Mouse (Mus musculus) cerebellum, postnatal 36 days (tissue): Measurements from ENCODE around the gene Rab12.
"Not testable (repeated sequence)": the region's sequence is repeated elsewhere in the genome, so short reads cannot be mapped to it uniquely, and the experiment has no call there.

Experiments
- DNase-seq, 2 experiments: peaks; one replicate each; pipeline ENCODE4 v3.0.0; 2021 to 2022; ENCODE audit warnings: mixed read lengths in 2 of 2

Gene Rab12

DNA sequence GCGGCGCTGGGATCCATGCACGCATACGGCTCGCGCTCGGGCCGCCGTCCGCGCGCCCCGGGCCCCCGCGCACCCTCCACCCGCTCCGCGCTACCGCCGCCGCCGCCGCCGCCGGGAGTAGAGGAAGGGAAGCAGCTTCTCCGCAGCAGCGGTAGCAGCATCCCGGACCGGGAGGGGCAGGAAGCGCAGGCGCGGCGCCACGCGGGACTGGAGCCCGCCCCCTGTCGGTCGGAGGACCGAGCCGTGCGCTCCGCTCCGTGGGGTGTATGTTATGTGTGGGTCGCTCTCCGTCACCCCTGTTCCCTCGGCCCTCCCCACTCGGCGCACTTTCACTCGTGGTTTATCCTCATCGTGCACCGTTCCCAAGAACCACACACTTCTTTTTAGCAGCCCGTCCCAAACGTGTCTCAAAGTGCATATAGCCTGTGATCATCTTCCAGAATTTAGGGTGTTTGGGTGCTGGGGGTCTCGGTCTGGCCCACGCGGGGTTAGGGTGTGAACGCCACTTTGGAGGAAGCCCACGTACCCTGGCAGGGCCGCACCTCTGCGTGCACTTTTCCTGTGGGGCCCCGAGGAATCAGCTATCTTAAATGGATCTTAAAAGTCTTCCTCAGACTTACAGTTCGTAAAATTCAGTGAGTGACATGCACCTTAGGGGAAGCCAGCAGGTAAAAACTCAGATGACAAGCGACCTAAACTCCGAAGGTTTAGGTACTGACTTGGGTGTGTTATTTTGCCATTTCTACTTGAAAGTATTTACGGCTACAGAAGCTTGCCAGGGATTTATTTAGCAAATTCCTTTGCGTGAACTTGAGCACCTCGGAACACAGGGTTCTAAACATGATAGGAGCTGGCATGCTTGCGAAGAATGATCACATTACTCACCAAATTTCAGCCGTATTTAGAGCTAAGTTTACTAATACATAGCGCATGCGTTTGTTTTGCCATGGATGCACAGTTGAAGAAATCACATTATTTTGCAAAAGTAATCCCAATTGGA, at the start of gene Rab12:
Gene Rab12 (minus strand): TSS at position 176 of the 1,000 bp plus-strand sequence.
- DNase-seq: peak; percentile 86 to 92

DNA sequence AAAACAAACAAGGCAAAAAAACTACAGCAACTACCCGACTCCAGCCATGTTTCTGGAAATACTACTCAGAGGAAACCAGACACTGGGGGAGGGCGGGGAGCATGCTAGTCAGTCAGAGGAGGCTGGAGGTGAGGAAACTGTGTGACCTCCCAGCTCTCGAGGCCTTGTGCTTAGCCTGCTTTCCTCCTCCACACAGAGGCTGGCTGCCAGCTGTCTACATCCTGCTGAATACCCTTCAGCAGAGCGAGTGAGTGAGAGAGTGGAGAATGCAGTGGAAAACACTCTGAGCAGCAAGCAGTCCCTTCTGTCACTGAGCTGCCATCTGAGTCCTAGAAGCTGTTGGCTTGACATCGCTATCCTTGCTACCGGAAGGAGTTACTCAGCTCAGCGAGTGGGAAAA, 44.7 kb upstream of the Rab12 start:
- no peak for DNase-seq

DNA sequence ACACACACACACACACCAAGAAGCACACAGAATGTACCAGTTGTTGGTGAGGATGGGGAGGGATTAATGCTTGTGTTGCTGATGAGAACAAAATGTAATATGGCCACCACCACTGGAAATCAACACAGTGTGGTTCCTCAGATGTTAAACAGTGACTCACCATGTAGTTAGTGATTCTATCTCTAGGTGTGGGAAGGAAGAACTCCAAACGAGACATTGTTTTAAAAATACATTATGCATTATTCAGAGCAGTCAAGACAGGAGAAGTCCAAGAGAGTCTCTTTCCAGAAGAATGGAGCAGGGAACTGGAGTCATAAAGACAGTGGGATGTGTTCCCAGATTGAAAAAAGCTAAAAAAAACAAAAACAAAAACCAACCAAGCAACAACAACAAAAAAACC, 44.0 kb upstream of the Rab12 start:
- no peak for DNase-seq

DNA sequence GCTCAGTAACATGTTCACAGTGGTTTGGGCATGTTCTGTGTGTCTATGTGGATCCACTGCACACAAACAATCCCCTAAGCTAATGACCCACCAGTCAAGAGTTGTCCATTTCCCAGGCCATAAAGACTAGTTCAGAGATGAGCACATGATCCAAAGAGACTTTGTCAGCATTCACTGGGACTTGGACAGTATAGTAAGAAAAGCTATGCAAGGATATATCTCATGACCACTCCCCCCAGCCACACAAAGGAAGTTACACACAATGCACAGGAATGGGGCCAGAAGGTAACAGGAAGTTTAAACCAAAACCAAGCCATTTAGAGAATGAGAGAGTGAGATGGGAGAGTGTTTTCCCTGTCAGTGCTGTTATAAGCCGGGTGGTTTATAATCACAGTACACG, 41.9 kb upstream of the Rab12 start:
- DNase-seq: no peak

DNA sequence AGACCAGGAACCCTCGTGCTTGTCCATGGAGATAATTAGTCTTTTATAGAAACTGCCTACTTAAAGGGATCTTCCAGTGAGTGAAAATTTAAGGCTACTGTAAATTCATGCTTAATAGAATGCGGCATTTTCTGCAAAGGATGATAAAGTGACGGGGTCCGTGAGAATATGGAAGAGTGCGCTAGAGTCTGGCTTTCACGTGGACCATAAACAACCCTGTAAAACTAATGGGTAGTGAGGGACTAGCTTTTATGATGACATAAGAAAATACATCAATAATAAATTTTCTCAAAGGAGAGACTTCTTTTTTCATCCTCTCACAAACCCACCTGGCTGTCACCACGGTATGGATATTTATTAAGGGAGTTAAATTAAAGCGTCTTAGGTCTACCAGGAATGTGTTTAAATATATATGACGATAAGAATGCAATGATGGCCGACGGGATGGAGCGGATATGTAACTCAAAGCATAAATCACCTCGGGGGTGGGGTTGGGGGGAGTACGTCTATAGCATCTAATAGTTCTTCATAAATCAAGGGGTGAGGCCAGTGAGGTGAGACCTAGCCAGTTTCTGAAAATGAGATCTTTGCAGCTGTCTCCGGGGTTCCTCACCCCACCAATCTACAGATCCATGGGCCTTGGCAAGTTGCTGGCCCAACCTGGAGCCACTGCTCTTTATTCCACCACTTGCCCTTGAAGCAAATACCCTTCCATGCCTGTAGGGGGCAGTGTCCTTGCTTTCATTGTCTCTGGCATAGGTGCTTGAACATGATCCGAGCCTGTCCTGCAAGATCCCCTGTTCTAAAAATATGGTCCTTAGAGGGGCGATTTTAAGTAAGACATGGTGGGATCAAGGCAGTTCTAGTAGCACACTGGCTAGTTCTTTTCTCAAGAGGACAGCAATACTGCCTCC, 39.1 kb upstream of the Rab12 start:
- no peak for DNase-seq

DNA sequence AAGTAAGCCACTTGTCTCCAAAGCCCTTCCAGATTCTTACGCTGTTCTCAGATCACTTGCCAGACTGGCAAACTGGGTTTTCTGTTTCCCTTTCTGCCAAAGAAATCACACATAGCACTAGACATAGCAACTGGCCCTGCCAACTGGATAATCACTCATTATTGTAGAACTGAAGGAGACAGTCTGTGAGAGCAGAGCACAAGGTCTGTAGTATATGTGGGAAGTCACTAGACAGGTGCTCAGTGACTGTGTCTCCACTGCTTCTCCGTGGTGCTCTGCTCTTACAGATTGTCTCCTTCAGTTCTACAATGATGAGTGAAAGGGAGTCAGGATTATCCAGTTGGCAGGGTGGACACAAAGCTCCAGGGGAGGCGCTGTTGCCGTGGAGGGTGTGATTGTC, 33.2 kb upstream of the Rab12 start:
- DNase-seq: no peak

DNA sequence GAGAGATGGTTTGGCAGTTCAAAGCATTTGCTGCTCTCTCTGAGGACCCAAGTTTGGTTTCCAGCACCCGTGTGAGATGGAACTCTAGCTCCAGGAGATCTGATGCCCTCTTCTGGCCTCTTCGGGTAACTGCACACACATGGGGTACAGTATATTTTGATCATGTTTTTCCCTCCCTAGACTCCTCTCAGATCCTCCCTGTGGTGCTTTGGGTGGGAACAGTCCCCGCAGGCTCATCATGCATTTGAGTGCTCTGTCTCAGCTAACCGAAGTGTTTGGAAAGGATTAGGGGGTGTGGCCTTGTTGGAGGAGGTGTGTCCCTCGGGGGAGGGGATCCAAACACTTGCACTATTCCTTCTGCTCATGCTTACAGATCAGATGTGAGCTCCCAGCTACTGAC, 31.0 kb upstream of the Rab12 start:
- DNase-seq: no peak

DNA sequence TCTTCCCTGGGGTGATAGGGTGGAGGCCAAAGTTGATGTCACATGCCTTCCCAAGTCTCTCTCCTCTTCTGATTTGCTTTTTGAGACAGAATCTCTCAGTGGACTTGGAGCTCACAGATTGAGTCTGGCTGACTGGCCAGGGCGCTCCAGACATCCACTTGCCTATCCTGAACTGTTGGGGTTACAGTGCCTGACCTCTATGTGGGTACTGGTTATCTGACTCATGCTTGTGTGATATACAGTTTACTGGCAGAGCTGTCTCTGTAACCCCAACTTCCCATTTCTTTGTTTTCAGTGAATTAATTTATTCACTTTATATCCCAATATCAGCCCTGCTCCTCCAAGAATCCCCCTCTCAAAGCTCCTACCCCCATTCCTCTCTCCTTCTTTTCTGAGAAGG, 12.8 kb upstream of the Rab12 start:
- no peak for DNase-seq

DNA sequence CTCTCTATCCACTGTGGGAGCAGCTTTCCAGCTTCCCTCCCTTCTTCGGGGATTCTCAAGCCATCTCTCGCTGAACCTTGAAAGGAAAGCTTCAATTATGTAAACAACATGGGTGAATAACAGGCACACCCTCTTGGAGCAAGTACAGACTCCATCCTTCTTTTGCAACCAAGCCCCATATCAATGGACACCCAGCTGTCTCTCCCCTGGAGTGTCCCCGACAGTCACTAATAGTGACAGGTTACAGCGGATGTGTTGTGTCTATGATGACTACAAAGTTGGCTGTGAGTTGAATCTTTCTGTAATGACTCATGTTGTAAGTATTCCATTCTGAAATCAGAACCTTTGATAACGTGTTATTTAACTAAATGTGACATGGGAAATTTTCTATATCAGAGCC, 3.9 kb upstream of the Rab12 start:
- no peak for DNase-seq

DNA sequence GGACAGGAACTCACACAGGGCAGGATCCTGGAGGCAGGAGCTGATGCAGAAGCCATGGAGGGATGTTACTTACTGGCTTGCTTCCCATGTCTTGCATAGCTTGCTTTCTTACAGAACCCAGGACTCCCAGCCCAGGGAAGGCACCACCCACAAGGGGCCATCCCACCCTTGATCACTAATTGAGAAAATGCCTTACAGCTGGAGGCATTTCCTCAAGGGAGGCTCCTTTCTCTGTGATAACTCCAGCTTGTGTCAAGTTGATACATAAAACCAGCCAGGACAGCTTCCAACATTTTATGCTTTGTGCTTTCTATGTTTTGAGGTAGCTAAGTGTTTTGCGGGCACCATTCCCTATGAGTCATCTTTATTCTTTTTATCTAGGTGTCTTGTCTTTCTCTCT, 3.1 kb upstream of the Rab12 start:
- not testable (repeated sequence) for DNase-seq

DNA sequence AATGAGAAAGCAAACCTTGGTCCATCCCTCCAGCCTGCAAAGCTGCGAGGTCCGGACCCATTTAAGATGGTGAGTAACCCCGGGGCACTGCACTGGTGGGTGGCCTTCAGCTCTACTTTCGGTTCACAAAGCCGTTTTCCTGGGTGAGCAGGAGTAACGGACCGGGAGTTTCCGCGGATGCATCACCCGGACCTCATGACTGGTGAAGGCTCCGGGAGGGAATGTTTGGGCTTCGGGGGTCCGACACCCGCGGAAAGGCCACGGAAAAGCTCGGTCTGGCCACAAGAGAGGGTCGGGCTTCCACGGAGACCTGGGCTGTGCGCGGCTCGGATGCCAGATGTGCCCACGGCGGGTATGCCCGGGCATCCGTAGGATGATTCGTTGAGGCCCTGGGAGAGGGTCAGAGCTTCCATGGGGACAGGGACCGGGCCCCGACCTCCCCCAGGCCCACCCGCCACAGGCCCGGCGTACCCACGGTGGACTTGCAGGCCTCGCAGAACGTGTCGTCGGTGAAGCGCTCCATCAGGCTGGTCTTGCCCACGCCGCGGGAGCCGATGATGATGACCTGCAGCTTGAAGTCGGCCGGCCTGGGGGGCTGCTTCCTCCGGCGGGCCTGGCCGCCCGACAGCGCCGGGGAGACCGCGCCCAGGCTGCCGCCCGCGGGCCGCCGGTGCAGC, 514 bp downstream of the Rab12 start:
- no peak for DNase-seq

DNA sequence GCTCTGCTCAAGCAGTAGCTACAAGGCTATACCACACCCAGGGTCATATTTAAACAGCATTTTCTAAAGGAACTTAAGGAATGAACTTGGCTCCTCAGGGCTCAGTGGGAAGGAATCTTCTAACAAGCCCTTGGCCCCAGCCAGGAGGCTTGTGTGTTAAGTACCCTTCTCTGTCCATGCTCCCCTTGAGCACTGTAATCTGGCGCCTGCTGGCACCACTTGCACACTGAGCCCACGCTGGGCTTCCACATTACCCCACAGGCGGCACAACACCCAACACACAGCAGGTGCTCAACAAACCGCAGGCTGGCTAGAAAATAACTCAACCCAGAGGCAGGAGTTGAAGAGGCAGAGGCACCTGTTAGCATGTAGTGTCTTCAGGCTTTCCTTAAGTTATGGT, 2.6 kb downstream of the Rab12 start:
- DNase-seq: no peak

DNA sequence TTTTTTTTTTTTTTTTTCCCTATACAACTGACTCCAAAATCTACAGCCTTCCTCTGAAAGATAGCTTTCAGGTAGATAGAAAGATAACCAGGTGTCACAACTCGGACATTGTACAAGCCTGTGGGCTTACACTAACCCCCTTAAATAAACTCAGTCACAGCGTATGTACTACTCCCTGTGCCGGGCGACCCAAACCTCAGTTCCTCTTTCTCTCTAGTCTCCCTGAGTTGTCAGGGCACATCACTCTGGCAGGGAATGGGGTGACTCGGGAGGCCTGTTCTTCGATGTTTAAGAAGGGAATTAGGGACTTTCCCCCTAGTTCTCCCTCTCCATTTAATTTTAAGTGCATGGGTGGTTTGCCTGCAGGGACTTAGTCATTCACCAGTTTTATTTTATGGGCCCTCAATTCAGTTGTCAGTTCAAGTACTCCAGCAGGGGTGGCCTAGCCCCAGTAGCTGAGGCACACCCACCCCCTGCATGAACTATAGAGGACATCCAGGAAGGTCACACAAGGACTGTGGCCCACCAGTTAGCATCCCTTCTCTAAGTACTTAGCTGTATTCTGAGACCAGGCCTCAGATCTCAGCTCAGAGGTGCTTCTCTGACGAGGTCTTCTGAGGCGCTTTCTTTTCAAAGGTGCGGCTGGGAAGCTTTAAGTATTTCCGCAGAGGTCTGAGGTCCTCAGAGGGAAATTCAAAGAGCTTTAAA, 5.1 kb downstream of the Rab12 start:
- no peak for DNase-seq

DNA sequence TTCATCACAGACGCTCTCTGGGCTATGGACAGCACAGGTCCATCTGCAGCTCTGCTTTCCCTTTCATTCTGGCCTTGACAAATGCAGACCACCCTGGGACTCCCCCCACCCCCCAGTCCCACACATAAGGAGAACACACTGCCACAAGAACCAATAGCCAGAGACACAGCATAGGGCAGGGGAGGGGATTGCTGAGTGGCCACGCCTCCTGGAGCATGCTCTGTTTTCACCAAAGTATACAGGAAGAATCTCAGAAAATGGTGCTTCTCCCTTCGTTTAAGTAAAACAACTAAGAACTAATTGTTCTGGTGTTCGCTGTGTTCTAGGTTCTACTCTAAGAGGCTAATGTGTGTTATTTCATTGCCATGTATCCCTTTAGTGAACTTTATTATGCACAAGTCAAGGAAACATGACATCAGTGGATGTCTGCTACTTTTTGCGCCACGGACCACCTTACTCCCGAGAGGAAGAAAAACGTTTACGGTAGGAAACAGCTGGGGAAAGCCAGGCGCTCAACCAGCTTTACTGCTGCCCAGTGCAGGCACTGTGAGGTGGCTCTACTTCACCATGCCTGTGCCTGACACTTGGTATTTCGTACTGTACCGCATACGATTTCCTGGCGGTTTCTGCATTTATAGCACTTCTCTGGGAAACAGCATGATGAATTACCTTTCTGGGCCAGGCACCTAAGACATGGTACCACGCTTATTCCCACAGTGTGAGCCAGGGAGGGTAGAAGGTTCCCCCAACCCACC, 7.2 kb downstream of the Rab12 start:
- no peak for DNase-seq

DNA sequence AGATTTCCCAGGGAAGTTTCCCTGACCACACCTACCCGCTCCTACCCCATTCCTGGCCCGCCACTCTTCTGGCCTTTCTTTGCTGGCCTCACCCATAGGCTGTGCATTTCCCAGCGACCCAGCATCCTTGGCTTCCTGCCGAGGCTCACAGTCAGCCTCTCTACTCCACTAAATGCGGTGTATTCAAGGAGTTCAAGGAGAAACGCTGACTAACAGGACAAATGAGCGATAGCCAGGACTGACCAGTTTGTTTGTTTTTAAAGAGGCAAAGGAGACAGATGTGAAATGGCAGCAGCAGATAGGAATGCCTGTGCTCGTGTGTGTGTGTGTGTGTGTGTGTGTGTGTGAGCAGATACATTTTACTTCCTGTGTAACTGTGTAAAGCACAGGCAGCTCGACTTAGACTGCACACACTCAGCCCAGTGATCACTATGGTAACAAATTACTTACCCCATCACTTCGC, 9.3 kb downstream of the Rab12 start:
- no peak for DNase-seq

DNA sequence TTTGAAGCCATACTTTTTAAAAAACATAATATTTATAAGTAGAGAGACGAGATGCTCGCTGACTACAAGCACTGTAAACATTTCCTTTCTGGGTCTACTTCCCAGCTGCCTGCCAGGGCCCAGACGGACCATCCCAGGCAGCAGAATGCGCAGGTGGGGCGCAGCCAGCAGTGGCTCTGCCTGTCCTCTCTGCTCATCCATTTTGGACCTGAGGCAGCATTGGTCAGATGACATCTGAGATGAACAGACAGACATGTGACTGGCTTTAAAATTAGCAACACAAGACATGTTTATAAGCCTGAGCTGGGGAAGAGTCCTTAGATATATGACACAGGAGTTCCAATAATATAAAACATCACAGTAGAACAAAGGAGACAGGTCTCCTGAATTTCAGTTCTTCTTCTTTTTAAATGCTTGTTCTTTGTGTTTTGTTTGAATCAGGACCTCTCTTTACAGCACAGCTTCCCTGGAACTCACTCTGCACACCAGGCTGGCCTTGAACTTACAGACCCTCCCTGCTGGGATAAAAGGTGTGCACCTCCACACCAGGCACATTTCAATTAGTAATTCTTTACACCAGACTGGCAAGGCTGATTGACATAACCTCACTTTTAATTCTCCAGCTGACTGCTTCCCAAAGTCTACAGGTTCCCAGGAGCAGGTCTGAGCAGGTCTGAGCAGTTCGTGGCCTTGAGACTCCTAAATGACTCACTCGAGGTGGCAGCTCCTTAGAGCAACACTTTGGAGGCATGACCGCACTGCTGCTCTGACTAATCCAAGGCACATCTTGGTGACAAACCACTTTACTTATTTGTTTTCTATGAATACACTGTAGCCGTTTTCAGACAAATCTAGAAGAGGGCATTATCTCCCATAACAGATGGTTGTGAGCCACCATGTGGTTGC, 12.2 kb downstream of the Rab12 start:
- DNase-seq: peak in 1 of 2 experiments; percentile 58

DNA sequence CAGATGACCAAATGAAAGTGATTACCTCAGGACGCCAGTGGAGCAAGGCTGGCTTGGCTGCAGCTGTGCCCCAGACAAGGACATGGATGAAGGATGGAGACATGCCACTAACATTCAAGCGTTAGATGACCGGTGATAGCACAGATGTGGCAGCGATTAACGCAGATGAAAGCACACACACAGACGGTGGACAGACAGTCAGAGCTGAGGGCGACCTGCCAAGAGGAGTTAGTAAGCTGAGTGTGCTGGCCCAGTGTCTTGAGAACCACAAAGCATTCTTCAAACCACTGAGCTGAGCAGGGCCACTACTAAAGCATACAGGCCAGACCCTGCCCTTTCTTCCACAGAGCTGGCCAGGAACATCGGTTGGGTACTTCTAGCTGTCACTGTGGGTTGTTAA, 14.6 kb downstream of the Rab12 start:
- DNase-seq: peak; percentile 32 to 44

DNA sequence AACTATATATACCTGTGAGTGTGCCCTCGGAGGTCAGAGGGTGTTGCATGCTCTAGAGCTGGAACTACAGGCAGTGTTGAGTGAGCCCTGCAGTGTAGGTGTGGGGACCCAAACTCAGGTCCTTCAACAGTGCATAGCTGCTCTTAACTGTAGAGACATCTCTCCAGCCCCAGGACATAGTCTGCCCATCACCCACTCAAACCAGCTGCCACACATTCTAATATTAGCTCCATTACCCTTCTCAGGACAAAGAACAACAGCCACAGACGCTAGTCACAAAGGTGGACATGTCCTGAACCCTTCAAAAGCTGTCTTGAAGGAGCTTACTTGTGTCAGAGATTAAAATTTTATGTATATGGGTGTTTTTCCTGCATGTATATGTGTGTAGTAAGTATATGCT, 15.3 kb downstream of the Rab12 start:
- DNase-seq: no peak

DNA sequence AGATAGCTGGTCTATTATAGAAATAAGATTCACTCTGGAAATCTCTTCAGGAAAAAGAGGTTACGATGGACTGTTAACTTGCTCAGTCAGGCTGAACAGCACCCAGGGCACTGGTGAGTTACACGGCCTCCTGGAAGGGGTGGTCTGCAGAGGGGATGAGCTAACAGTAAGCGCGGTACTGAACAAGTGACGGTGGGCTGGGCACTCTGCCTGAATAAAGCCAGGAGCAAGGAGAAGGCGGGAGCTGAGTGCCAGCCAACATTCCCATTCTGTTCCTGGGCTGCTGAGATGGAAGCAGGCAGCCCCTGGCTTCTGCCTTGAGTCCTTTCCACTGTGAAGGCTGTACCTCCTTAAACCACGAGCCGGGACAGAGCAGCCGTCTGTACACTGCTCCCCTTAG, 16.1 kb downstream of the Rab12 start:
- peak; percentile 36 to 52 for DNase-seq

DNA sequence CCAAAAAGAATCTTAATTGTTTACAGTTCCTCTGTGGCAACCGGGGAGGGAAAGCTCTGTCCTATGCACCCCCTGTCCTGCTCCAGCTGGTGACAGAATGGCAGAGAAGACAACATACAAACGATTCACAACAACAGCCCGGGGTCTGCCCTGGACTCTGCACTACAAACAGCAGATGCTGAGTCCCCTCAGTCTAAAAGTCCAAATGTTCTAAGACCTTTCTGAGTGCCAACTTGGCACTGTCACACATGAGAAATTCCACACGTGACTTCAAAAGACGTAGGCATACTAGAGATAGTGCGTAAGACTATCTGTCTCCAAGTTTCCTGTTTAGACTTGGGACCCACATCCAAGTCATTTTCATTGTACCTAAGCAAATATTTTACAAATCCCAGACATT, 16.7 kb downstream of the Rab12 start:
- DNase-seq: no peak
